Mouse (Mus musculus): Measurements from ENCODE around the gene Pih1d1. TPM values are rescaled to one million over a fixed set of nuclear protein-coding genes. Genes with fewer than 3 reads are reported as not detected.

Gene Pih1d1
- 2.1 TPM for polyA plus RNA-seq (2014; fragmentation: Illumina TruSeq; extraction: RNeasy Lipid Tissue Mini Kit (QIAGEN cat#74804))

DNA sequence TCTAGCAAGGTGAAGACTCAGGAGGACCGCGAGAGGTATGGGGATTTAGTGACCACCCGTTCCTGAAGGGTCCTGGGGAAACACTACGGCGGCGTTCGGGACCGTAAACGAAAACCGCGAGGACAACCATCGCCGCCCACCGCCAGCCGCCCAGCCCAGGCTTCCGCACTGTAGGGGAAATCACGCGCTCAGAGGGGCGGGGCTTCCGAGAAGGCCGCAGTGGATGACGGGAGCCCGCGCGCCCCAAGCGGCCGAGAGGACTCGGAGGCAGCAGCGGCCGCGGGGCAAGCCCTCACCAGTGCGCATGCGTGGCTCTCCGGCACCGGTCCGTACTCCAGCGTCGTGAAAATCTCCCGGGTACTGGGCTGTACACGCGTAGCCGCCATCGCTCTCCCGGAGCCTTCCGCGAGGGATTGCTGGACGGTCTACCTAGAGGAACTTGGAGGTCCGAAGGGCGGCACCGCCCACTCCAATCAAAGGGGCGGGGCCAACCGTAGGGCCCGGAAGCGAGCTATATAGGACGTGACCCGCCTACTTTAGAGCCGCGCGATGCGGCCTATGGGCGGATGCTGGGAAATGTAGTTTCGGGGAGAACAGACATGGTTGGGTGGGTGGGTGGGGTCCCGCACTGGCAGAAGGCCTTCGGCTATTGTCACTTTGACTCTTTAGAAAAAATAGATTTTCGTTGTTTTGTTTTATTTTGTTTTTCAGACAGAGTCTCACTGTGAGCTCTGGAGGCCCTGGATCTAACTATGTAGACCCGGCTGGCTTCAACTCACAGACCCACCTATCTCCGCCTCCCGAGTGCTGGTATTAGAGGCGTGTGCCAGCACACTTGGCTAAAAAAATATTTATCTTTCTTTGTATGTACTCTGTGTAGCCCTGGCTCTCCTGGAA lies at the start of gene Pih1d1, which contains the start of gene Aldh16a1:
Gene Pih1d1 (plus strand): TSS at position 208 of the 897 bp plus-strand sequence.
Gene Aldh16a1 (minus strand): TSS at position 489 of the 897 bp plus-strand sequence.

DNA sequence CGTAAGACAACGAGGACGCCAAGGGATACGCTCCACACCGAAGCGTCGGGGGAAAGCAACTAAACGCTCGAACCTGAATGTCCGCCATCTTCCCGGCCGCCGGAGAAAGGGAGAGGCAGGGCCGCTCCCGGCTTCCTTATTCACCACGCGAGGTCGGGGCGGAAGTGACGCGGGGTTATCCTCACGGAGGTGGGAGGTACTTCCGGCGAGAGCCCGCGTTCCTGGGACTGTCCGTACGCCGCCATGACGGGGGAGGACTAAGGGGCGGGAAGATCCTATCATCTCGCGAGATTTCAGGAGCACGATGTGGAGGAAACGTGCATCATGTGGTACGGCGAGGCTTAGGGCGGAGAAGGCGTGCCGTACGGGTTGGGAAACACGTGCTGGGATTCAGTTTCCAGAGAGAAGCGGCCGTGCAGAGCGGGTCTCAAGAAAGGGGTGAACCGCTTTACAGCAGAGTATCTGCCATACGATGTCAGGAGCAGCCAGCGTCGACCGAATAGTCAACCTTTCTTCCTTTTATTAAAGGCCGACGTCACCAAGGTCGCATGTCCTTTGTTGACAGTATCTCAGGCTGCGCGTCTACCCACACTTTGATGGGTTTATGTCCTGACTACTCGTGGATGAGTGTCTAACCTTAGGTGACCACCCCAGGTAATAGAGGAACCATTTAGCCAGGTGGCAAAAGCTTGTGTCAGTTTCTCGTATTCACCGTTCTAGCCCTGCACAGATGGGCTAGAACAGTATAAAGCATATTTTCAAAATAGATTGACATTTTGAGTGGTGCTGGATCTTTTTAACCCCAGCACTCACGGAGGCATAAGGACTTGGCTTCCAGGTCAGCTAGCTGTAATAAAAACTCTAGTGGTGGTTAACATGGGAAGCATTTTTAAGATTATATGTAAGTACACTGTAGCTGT lies 29.6 kb upstream of the Pih1d1 start, which contains the start of gene Rps11:
Gene Rps11 (minus strand): TSS at position 216 of the 920 bp plus-strand sequence.

DNA sequence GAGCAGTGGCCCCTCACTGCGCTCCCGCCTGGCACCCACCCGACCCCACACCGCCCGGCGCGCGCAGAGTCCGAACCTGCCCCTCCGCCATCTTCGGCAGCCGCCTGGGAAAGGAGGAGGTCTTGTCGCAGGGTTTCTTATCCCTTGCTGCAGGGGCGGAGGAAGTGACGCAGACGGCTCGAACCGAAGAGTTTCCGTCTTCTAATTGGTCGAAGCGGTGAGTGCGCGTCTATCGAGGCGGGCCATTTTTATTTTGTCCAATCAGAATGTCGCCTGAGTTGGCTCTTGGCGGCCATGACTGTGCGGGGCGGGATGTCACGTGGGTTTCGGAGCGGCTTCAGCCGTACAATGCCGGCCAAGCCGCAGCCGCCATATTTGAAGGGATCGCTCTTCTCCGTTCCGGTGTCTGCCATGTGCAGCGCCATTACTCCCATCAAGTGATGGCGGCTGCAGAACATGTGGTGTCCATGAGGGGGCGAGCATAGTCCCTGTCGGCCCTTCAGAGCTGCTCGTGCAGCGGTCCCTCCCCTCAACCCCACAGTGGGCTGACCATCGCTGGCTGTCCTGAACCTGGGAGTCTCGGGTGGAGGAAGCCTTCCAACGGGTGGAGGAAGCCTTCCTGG lies 25.4 kb upstream of the Pih1d1 start, which contains the start of gene Rpl13a:
Gene Rpl13a (minus strand): TSS at position 138 of the 623 bp plus-strand sequence.

GRCm38 (mm10) chr7:45135993-45136567 lies 18.0 kb upstream of the Pih1d1 start, which contains the start of the genes Gm45713 and Flt3l:
TSS of gene Gm45713 (minus strand) at chr7:45136231.
TSS of gene Flt3l (minus strand) at chr7:45136432.

GRCm38 (mm10) chr7:45163735-45164490 lies 9.8 kb downstream of the Pih1d1 start, which contains the start of gene Slc17a7:
TSS of gene Slc17a7 (plus strand) at chr7:45163949.

DNA sequence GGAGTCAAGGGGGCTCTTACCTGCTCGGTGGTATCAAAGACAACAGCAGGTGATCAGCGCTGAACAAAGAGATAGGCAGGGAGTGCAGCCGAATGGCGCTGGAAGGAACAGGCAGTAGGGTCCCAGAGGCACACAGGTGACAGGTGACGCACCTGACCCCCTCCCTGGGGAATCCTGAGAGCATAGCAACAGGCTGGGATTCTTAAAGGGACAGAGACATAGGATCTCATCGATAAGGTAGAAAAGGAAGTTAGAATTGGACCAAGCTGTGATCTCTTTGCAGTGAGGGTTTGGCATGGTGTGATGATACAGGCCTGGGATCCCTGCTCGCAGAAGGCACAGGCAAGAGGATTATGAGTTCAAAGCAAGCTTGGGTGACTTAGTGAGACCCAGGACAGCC lies 25.4 kb downstream of the Pih1d1 start, which contains the start of gene Gfy:
Gene Gfy (minus strand): TSS at position 101 of the 400 bp plus-strand sequence.

DNA sequence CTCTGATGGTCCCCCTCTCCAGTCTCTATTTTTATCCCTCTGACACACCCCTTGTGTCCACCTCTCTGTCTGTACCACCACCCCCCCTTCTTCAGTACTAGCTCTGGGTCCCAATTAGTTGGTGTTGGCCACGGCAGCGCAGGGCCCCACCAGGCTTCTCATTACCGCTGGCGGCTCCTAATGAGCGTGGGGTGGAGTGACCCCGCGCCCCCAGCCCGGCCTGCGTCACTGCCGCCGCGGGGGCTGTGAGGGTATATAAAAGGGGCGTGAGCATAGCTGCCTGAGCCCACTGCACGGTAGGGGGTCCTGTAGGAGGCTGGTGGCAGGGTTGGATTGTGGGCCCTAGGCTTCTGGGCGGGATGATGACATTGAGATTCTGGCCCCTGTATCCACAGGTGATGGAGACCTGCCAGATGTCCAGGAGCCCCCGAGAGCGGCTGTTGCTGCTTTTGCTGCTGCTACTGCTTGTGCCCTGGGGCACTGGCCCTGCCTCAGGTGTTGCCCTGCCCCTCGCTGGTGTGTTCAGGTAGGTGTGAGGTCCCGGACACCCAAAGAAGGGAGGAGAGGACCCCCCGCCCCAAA lies 26.9 kb downstream of the Pih1d1 start, which contains the start of gene Pth2:
Gene Pth2 (plus strand): TSS at position 100 of the 582 bp plus-strand sequence.

DNA sequence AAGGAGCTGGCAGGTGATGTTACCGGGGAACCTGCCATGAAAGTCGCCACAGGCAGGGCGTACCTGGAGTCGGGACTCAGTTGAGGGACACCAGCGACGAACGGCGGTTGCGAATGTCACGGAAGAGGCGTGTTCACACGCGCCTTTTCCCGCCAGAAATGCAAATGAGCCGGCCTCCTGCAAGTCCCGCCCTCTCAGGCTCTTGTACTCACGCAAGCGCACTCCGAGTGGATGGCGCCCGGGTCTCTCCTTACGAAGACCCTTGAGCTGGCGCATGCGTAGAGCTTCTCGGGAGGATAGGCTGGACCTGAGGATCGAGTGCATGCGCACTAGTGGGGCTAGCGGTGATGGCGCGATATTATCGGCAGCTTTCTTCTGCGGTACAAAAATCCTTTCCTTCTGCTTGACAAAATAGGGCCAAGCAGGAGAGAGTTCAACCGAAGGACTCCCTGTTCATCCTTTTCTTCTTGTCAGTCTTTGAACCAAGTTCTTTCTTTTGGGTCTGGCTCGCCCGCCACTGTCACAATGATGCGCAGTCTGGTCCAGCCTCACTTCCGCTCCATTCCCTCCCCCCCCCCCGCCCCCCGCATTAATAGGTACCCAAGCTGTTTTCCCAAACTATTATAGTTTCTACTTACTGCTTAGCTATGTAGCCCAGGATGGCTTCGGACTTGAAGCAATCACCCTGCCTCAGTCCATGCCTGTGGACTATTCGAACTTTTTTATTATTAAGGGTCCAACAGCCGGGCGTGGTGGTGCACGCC lies 50.5 kb downstream of the Pih1d1 start, which contains the start of gene Ccdc155:
Gene Ccdc155 (minus strand): TSS at position 513 of the 764 bp plus-strand sequence.

Other genes with a start within 250 kb of the Pih1d1 start
- gene Ap2a1, start 224.8 kb upstream of the Pih1d1 start, polyA plus RNA-seq (2014; fragmentation: Illumina TruSeq; extraction: RNeasy Lipid Tissue Mini Kit (QIAGEN cat#74804)), result 20.6 TPM
- not detected for gene Tsks, start 211.1 kb upstream of the Pih1d1 start, polyA plus RNA-seq (2014; fragmentation: Illumina TruSeq; extraction: RNeasy Lipid Tissue Mini Kit (QIAGEN cat#74804))
- 0.88 TPM for gene Cpt1c, start 179.5 kb upstream of the Pih1d1 start, polyA plus RNA-seq (2014; fragmentation: Illumina TruSeq; extraction: RNeasy Lipid Tissue Mini Kit (QIAGEN cat#74804))
- gene Prmt1, start 167.7 kb upstream of the Pih1d1 start, polyA plus RNA-seq (2014; fragmentation: Illumina TruSeq; extraction: RNeasy Lipid Tissue Mini Kit (QIAGEN cat#74804)), result 8.2 TPM
- 8.4 TPM for gene Irf3, start 156.7 kb upstream of the Pih1d1 start, polyA plus RNA-seq (2014; fragmentation: Illumina TruSeq; extraction: RNeasy Lipid Tissue Mini Kit (QIAGEN cat#74804))
- 2.0 TPM for gene Bcl2l12, start 155.6 kb upstream of the Pih1d1 start, polyA plus RNA-seq (2014; fragmentation: Illumina TruSeq; extraction: RNeasy Lipid Tissue Mini Kit (QIAGEN cat#74804))
- 2.2 TPM for gene Scaf1, start 137.9 kb upstream of the Pih1d1 start, polyA plus RNA-seq (2014; fragmentation: Illumina TruSeq; extraction: RNeasy Lipid Tissue Mini Kit (QIAGEN cat#74804))
- 4.0 TPM for gene Rras, start 136.3 kb upstream of the Pih1d1 start, polyA plus RNA-seq (2014; fragmentation: Illumina TruSeq; extraction: RNeasy Lipid Tissue Mini Kit (QIAGEN cat#74804))
- gene Prr12, start 101.4 kb upstream of the Pih1d1 start, polyA plus RNA-seq (2014; fragmentation: Illumina TruSeq; extraction: RNeasy Lipid Tissue Mini Kit (QIAGEN cat#74804)), result 0.40 TPM
- 9.1 TPM for gene Nosip, start 91.9 kb upstream of the Pih1d1 start, polyA plus RNA-seq (2014; fragmentation: Illumina TruSeq; extraction: RNeasy Lipid Tissue Mini Kit (QIAGEN cat#74804))
- 4.7 TPM for gene Prrg2, start 91.6 kb upstream of the Pih1d1 start, polyA plus RNA-seq (2014; fragmentation: Illumina TruSeq; extraction: RNeasy Lipid Tissue Mini Kit (QIAGEN cat#74804))
- gene Rcn3, start 62.1 kb upstream of the Pih1d1 start, polyA plus RNA-seq (2014; fragmentation: Illumina TruSeq; extraction: RNeasy Lipid Tissue Mini Kit (QIAGEN cat#74804)), result 0.31 TPM
- gene Fcgrt, start 50.5 kb upstream of the Pih1d1 start, polyA plus RNA-seq (2014; fragmentation: Illumina TruSeq; extraction: RNeasy Lipid Tissue Mini Kit (QIAGEN cat#74804)), result 14.4 TPM
- 474 TPM for gene Rps11, start 29.9 kb upstream of the Pih1d1 start, polyA plus RNA-seq (2014; fragmentation: Illumina TruSeq; extraction: RNeasy Lipid Tissue Mini Kit (QIAGEN cat#74804))
- 557 TPM for gene Rpl13a, start 25.5 kb upstream of the Pih1d1 start, polyA plus RNA-seq (2014; fragmentation: Illumina TruSeq; extraction: RNeasy Lipid Tissue Mini Kit (QIAGEN cat#74804))
- not detected for gene Gm45713, start 18.1 kb upstream of the Pih1d1 start, polyA plus RNA-seq (2014; fragmentation: Illumina TruSeq; extraction: RNeasy Lipid Tissue Mini Kit (QIAGEN cat#74804))
- gene Flt3l, start 17.9 kb upstream of the Pih1d1 start, polyA plus RNA-seq (2014; fragmentation: Illumina TruSeq; extraction: RNeasy Lipid Tissue Mini Kit (QIAGEN cat#74804)), result 3.9 TPM
- gene Aldh16a1, start 281 bp downstream of the Pih1d1 start, polyA plus RNA-seq (2014; fragmentation: Illumina TruSeq; extraction: RNeasy Lipid Tissue Mini Kit (QIAGEN cat#74804)), result 0.88 TPM
- not detected for gene Slc17a7, start 9.6 kb downstream of the Pih1d1 start, polyA plus RNA-seq (2014; fragmentation: Illumina TruSeq; extraction: RNeasy Lipid Tissue Mini Kit (QIAGEN cat#74804))
- gene Gfy, start 25.3 kb downstream of the Pih1d1 start, polyA plus RNA-seq (2014; fragmentation: Illumina TruSeq; extraction: RNeasy Lipid Tissue Mini Kit (QIAGEN cat#74804)), result not detected
- not detected for gene Pth2, start 26.7 kb downstream of the Pih1d1 start, polyA plus RNA-seq (2014; fragmentation: Illumina TruSeq; extraction: RNeasy Lipid Tissue Mini Kit (QIAGEN cat#74804))
- gene Ccdc155, start 50.6 kb downstream of the Pih1d1 start, polyA plus RNA-seq (2014; fragmentation: Illumina TruSeq; extraction: RNeasy Lipid Tissue Mini Kit (QIAGEN cat#74804)), result not detected
- not detected for gene Dkkl1, start 57.8 kb downstream of the Pih1d1 start, polyA plus RNA-seq (2014; fragmentation: Illumina TruSeq; extraction: RNeasy Lipid Tissue Mini Kit (QIAGEN cat#74804))
- gene Tead2, start 61.5 kb downstream of the Pih1d1 start, polyA plus RNA-seq (2014; fragmentation: Illumina TruSeq; extraction: RNeasy Lipid Tissue Mini Kit (QIAGEN cat#74804)), result 10.9 TPM
- gene Cd37, start 84.8 kb downstream of the Pih1d1 start, polyA plus RNA-seq (2014; fragmentation: Illumina TruSeq; extraction: RNeasy Lipid Tissue Mini Kit (QIAGEN cat#74804)), result not detected
- not detected for gene Slc6a16, start 86.8 kb downstream of the Pih1d1 start, polyA plus RNA-seq (2014; fragmentation: Illumina TruSeq; extraction: RNeasy Lipid Tissue Mini Kit (QIAGEN cat#74804))
- not detected for gene Slc6a21, start 123.2 kb downstream of the Pih1d1 start, polyA plus RNA-seq (2014; fragmentation: Illumina TruSeq; extraction: RNeasy Lipid Tissue Mini Kit (QIAGEN cat#74804))
- 0.46 TPM for gene Trpm4, start 179.5 kb downstream of the Pih1d1 start, polyA plus RNA-seq (2014; fragmentation: Illumina TruSeq; extraction: RNeasy Lipid Tissue Mini Kit (QIAGEN cat#74804))
- gene Hrc, start 181.0 kb downstream of the Pih1d1 start, polyA plus RNA-seq (2014; fragmentation: Illumina TruSeq; extraction: RNeasy Lipid Tissue Mini Kit (QIAGEN cat#74804)), result 0.31 TPM
- not detected for gene Ppfia3, start 212.7 kb downstream of the Pih1d1 start, polyA plus RNA-seq (2014; fragmentation: Illumina TruSeq; extraction: RNeasy Lipid Tissue Mini Kit (QIAGEN cat#74804))
- not detected for gene Lin7b, start 216.3 kb downstream of the Pih1d1 start, polyA plus RNA-seq (2014; fragmentation: Illumina TruSeq; extraction: RNeasy Lipid Tissue Mini Kit (QIAGEN cat#74804))
- gene Snrnp70, start 241.4 kb downstream of the Pih1d1 start, polyA plus RNA-seq (2014; fragmentation: Illumina TruSeq; extraction: RNeasy Lipid Tissue Mini Kit (QIAGEN cat#74804)), result 78.5 TPM

Measured in ovary, adult 10 weeks (tissue).